ENCODE assay signal across 13 mouse cellular contexts in the genomic region with DNA sequence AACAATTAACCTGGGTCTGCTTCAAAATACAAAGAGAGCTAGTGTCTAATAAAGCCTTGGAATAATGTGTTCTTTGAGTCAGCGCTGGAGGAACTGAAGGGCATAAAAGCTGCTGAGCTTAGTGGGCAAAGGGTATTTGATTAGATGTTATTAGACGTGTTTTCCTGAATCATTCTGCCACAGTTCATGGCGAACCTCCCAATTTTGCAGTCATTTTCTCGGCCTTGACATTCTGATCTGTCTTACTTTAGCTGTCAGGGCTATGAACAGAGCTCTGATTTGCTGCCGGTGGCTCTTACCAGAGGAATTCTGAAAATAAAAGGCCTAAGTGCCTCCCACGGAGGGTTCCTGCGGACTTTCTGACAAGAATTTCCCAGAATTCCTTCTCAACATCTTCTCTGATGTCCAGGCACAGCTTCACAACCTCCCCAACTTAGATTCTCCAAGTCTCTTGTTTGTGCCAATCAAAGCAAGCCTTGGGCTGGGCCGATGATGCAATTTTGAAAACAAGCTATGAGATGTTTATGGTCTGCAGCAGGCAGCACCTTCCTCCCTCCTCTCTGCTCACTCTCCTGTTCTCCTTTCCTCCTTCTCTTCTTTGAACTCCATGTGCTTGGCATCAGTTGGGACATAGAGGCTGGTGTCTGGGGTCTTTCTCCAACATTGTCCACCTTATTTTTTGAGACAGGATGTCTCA. TPM values are rescaled to one million over a fixed set of nuclear protein-coding genes. Genes with fewer than 3 reads are reported as not detected.
DNase-seq lines count a peak whose midpoint lies in the region; ATAC-seq lines count a peak whose summit lies in the region.
"Had no signal": no experiment of that assay in that cellular context is flagged by ENCODE, and none has a peak within 500 bp of the region (broad histone marks: within the 10 kb centered on the region; RNA-seq: fewer than 3 reads in every experiment).

No protein-coding gene starts in this region.

- H3K4me3 ChIP-seq in heart, embryonic 13.5 days = no peak overlapping the region
- no peak overlapping the region for H3K4me3 ChIP-seq in embryonic facial prominence, embryonic 12.5 days
- H3K4me3 ChIP-seq in limb, embryonic 10.5 days = no peak overlapping the region
- H3K4me3 ChIP-seq: left cerebral cortex, adult 2 months had no signal

- peaks cover 34% of the 10 kb centered on the region for H3K36me3 ChIP-seq in heart, embryonic 13.5 days
- H3K36me3 ChIP-seq in embryonic facial prominence, embryonic 12.5 days = no peaks in the 10 kb centered on the region
- H3K36me3 ChIP-seq in limb, embryonic 10.5 days = peaks cover 3% of the 10 kb centered on the region; the same call in 1 of the 2 replicates

- no peak overlapping the region for H3K9ac ChIP-seq in heart, embryonic 13.5 days
- no peak overlapping the region for H3K9ac ChIP-seq in embryonic facial prominence, embryonic 12.5 days

- 52% methylated on average over 8 of the region's 8 CpGs for WGBS in heart, embryonic 13.5 days
- 17% methylated on average over 8 of the region's 8 CpGs for WGBS in embryonic facial prominence, embryonic 12.5 days
- WGBS in limb, embryonic 10.5 days = 20% methylated on average over 8 of the region's 8 CpGs

- DNase-seq in heart, postnatal 10 days = no peak
- DNase-seq in adrenal gland, postnatal 10 days = peak; percentile 47
- DNase-seq in limb, embryonic 10.5 days (ENCODE audit: low spot score) = peak; percentile 59
- DNase-seq: cerebellum, adult 9-11 months; kidney, postnatal 36 days; right cerebral cortex, postnatal 4 days had no signal

- peak overlapping the region; percentile 39; the same call in 1 of the 2 replicates for H3K27ac ChIP-seq in heart, embryonic 13.5 days (replicated peaks)
- H3K27ac ChIP-seq in embryonic facial prominence, embryonic 12.5 days = peak overlapping the region; percentile 9
- H3K27ac ChIP-seq in limb, embryonic 10.5 days = peak overlapping the region; percentile 87
- H3K27ac ChIP-seq: left cerebral cortex, adult 2 months had no signal

- no peaks in the 10 kb centered on the region for H3K27me3 ChIP-seq in heart, embryonic 13.5 days (replicated peaks)
- H3K27me3 ChIP-seq in embryonic facial prominence, embryonic 12.5 days = no peaks in the 10 kb centered on the region
- no peaks in the 10 kb centered on the region for H3K27me3 ChIP-seq in limb, embryonic 10.5 days (ENCODE audit: low read depth, poor library complexity, severe bottlenecking)

- H3K4me2 ChIP-seq in heart, embryonic 13.5 days = no peak overlapping the region
- no peak overlapping the region for H3K4me2 ChIP-seq in embryonic facial prominence, embryonic 12.5 days (replicated peaks)
- H3K4me2 ChIP-seq: liver, embryonic 11.5 days had no signal

- peaks cover 45% of the 10 kb centered on the region for H3K4me1 ChIP-seq in heart, embryonic 13.5 days
- H3K4me1 ChIP-seq in embryonic facial prominence, embryonic 12.5 days = 0 out of 2 replicates have a peak, but pooled peaks cover 10% of the 10 kb centered on the region
- H3K4me1 ChIP-seq in limb, embryonic 10.5 days = peaks cover 74% of the 10 kb centered on the region

- intact Hi-C loops in heart, postnatal 10 days (cut with DNase I) = no loop called here

- H3K9me3 ChIP-seq in heart, embryonic 13.5 days = no peaks in the 10 kb centered on the region
- no peaks in the 10 kb centered on the region for H3K9me3 ChIP-seq in embryonic facial prominence, embryonic 12.5 days
- H3K9me3 ChIP-seq in limb, embryonic 10.5 days (replicated peaks) = no peaks in the 10 kb centered on the region

- no peak for ATAC-seq in heart, embryonic 13.5 days (ENCODE audit: extremely low read depth, insufficient number of reproducible peaks, low FRiP score, low TSS enrichment)
- 0 out of 2 replicates have a peak, but pooled peaks have one; percentile 10 for ATAC-seq in embryonic facial prominence, embryonic 12.5 days (ENCODE audit: insufficient number of reproducible peaks, insufficient read depth, low FRiP score, low TSS enrichment)
- ATAC-seq in cerebellum, adult (ENCODE audit: insufficient number of reproducible peaks, low FRiP score, low TSS enrichment) = no peak
- no peak for ATAC-seq in activated CD4-positive, CD25-positive, alpha-beta regulatory T cell, adult 4 months
- no peak for ATAC-seq in frontal cortex, adult (ENCODE audit: low TSS enrichment)

RNA-seq across cellular contexts. Expression of a gene that starts 21.5 kb away (rescaled TPM):
- polyA plus RNA-seq in heart, embryonic 13.5 days (2015; fragmentation: Nextera tagmentation; extraction: Ambion mirVana) = 41.3 and 43.1 TPM in 2 replicates
- total RNA-seq in heart, postnatal 10 days (2021) = 100 to 1,000 TPM; 127 to 141 TPM
- 10 to 100 TPM; 87.7 to 92.0 TPM for total RNA-seq in adrenal gland, postnatal 10 days (2021)
- polyA plus RNA-seq in embryonic facial prominence, embryonic 12.5 days (2016; fragmentation: Nextera tagmentation; extraction: Ambion mirVana) = 25.2 and 29.8 TPM in 2 replicates
- polyA plus RNA-seq in limb, embryonic 10.5 days (2016; fragmentation: Nextera tagmentation; extraction: Ambion mirVana) = 26.5 and 33.3 TPM in 2 replicates
- polyA plus RNA-seq in activated CD4-positive, CD25-positive, alpha-beta regulatory T cell, adult 4 months (2017; shearing (Covaris generic)) = 1 to 10 TPM; 3.5 to 5.0 TPM

Comparison
In these comparisons a context has a peak if more than half of its experiments do, and no peak if none do; other contexts are left out.
1. H3K27ac ChIP-seq: peak in every context shown above with its lines; median percentile 87 in limb, embryonic 10.5 days; 39 in heart, embryonic 13.5 days; 9 in embryonic facial prominence, embryonic 12.5 days.
2. DNase-seq: peak in adrenal gland, postnatal 10 days (single experiment) and limb, embryonic 10.5 days (single experiment); none in heart, postnatal 10 days (0 of 2).